Mouse (Mus musculus) MEL (cell line): ENCODE measurements at regions not wholly inside any gene's neighbourhood (a gene's known extent, or its start where the extent isn't known, plus 50 kb on each side); places are given as distances from the start of the nearest gene placed in this dataset.

Source experiments
- DNase-seq: peaks from one replicate; pipeline ENCODE4 v3.0.0; 2011; ENCODE audit warnings: low read depth, low spot score
- H3K27ac ChIP-seq: 2 replicates; pipeline ENCODE4 v1.5.1; 2012; ENCODE audit warnings: low read depth, mild to moderate bottlenecking, control low read depth, low read length, moderate library complexity; ENCODE audit not compliant: control insufficient read depth
- H3K27me3 ChIP-seq, 2 experiments: fragments of 150-350 bp in 1 of 2; sonication (generic) in 1 of 2; 2 replicates each; pipeline ENCODE4 v1.6.1; 2012; ENCODE audit warnings: low read length in 2 of 2, mild to moderate bottlenecking in 2 of 2, improper control_type of control experiment in 1 of 2, moderate library complexity in 1 of 2; ENCODE audit not compliant: insufficient read depth in 2 of 2, control insufficient read depth in 1 of 2
- H3K36me3 ChIP-seq, 2 experiments: 2 replicates each; pipeline ENCODE4 v1.6.1; 2012 to 2014; ENCODE audit warnings: low read length in 2 of 2, improper control_type of control experiment in 1 of 2, inconsistent platforms in 1 of 2, mild to moderate bottlenecking in 1 of 2; ENCODE audit not compliant: insufficient read depth in 2 of 2, control insufficient read depth in 1 of 2
- H3K4me1 ChIP-seq, 2 experiments: fragments of 150-350 bp in 1 of 2; sonication (generic) in 1 of 2; 2 replicates each; pipeline ENCODE4 v1.6.1; 2012; ENCODE audit warnings: low read length in 2 of 2, improper control_type of control experiment in 1 of 2, mild to moderate bottlenecking in 1 of 2; ENCODE audit not compliant: insufficient read depth in 2 of 2, control insufficient read depth in 1 of 2
- H3K4me3 ChIP-seq, 2 experiments: fragments of 150-350 bp in 1 of 2; sonication (generic) in 1 of 2; 2 replicates each; pipeline ENCODE4 v1.5.1; 2012; ENCODE audit warnings: low read depth in 2 of 2, low read length in 2 of 2, mild to moderate bottlenecking in 2 of 2, moderate library complexity in 2 of 2, control low read depth in 1 of 2, improper control_type of control experiment in 1 of 2; ENCODE audit not compliant: control insufficient read depth in 1 of 2, insufficient read depth in 1 of 2
- H3K79me2 ChIP-seq: 2 replicates; pipeline ENCODE4 v1.6.1; 2012; ENCODE audit warnings: mild to moderate bottlenecking, low read length, moderate library complexity; ENCODE audit not compliant: control insufficient read depth, poor library complexity, insufficient read depth
- H3K9ac ChIP-seq: 2 replicates; pipeline ENCODE4 v1.6.1; 2012; ENCODE audit warnings: low read depth, mild to moderate bottlenecking, control low read depth, low read length, moderate library complexity; ENCODE audit not compliant: control insufficient read depth, poor library complexity, severe bottlenecking
- H3K9me3 ChIP-seq: fragments of 150-350 bp; sonication (generic); replicated peaks from 2 replicates; pipeline ENCODE4 v1.6.1; 2012; ENCODE audit warnings: mild to moderate bottlenecking, low read length, improper control_type of control experiment, moderate library complexity; ENCODE audit not compliant: insufficient read depth
- BHLHE40 ChIP-seq: IDR thresholded peaks from 2 replicates; pipeline ENCODE4 v1.6.1; 2012; ENCODE audit warnings: low read depth, mild to moderate bottlenecking, inconsistent platforms, low read length, improper control_type of control experiment, borderline replicate concordance
- CHD1 ChIP-seq: IDR thresholded peaks from 2 replicates; pipeline ENCODE4 v1.6.1; 2012; ENCODE audit warnings: low read depth, mild to moderate bottlenecking, inconsistent platforms, low read length, improper control_type of control experiment
- CTCF ChIP-seq, 3 experiments: IDR thresholded peaks in 2 of 3; conservative IDR thresholded peaks in 1 of 3; 2 replicates each; pipeline ENCODE4 v1.5.1; 2011 to 2012; ENCODE audit warnings: low read length in 3 of 3, low read depth in 2 of 3, mild to moderate bottlenecking in 2 of 3, improper control_type of control experiment in 1 of 3, inconsistent platforms in 1 of 3, mixed read lengths in 1 of 3, moderate library complexity in 1 of 3; ENCODE audit not compliant: control insufficient read depth in 1 of 3, insufficient read depth in 1 of 3, poor library complexity in 1 of 3, severe bottlenecking in 1 of 3
- E2F4 ChIP-seq: IDR thresholded peaks from 2 replicates; pipeline ENCODE4 v1.6.1; 2011; ENCODE audit warnings: low read depth, low read length, improper control_type of control experiment, borderline replicate concordance
- ELF1 ChIP-seq: IDR thresholded peaks from 2 replicates; pipeline ENCODE4 v1.6.1; 2014; ENCODE audit warnings: low read depth, mild to moderate bottlenecking, inconsistent platforms, low read length, improper control_type of control experiment, moderate library complexity
- EP300 ChIP-seq, 2 experiments: IDR thresholded peaks; 2 replicates each; pipeline ENCODE4 v1.6.1; 2011; ENCODE audit warnings: improper control_type of control experiment in 2 of 2, low read length in 2 of 2, low read depth in 1 of 2, mild to moderate bottlenecking in 1 of 2
- ETS1 ChIP-seq: IDR thresholded peaks from 2 replicates; pipeline ENCODE4 v1.6.1; 2012; ENCODE audit warnings: low read depth, mild to moderate bottlenecking, inconsistent platforms, low read length, improper control_type of control experiment, moderate library complexity
- GABPA ChIP-seq: IDR thresholded peaks from 2 replicates; pipeline ENCODE4 v1.6.1; 2012; ENCODE audit warnings: low read depth, mild to moderate bottlenecking, inconsistent platforms, low read length, improper control_type of control experiment, moderate library complexity
- HCFC1 ChIP-seq: IDR thresholded peaks from 2 replicates; pipeline ENCODE4 v1.6.1; 2012; ENCODE audit warnings: low read depth, mild to moderate bottlenecking, inconsistent platforms, low read length, improper control_type of control experiment, moderate library complexity
- JUND ChIP-seq: IDR thresholded peaks from 2 replicates; pipeline ENCODE4 v1.6.1; 2011; ENCODE audit warnings: low read depth, mild to moderate bottlenecking, improper control_type of control experiment, low read length
- MAX ChIP-seq: IDR thresholded peaks from 2 replicates; pipeline ENCODE4 v1.6.1; 2011; ENCODE audit warnings: low read length, improper control_type of control experiment
- MAZ ChIP-seq: IDR thresholded peaks from 2 replicates; pipeline ENCODE4 v1.6.1; 2012; ENCODE audit warnings: low read depth, mild to moderate bottlenecking, inconsistent platforms, low read length, improper control_type of control experiment
- MEF2A ChIP-seq: IDR thresholded peaks from 2 replicates; pipeline ENCODE4 v1.6.1; 2014; ENCODE audit warnings: low read depth, mild to moderate bottlenecking, inconsistent platforms, low read length, improper control_type of control experiment; ENCODE audit not compliant: poor library complexity, insufficient replicate concordance, severe bottlenecking; ENCODE audit errors: extremely low read depth
- MXI1 ChIP-seq: IDR thresholded peaks from 2 replicates; pipeline ENCODE4 v1.6.1; 2011; ENCODE audit warnings: mild to moderate bottlenecking, low read depth, low read length, improper control_type of control experiment
- MYC ChIP-seq: IDR thresholded peaks from 2 replicates; pipeline ENCODE4 v1.6.1; 2011; ENCODE audit warnings: low read depth, mild to moderate bottlenecking, low read length, improper control_type of control experiment, moderate library complexity
- NELFE ChIP-seq: IDR thresholded peaks from 2 replicates; pipeline ENCODE4 v1.6.1; 2011; ENCODE audit warnings: low read depth, low read length, improper control_type of control experiment
- NRF1 ChIP-seq: IDR thresholded peaks from 2 replicates; pipeline ENCODE4 v1.6.1; 2014; ENCODE audit warnings: low read depth, mild to moderate bottlenecking, inconsistent platforms, low read length, improper control_type of control experiment, moderate library complexity; ENCODE audit not compliant: poor library complexity, insufficient read depth, severe bottlenecking
- POLR2A ChIP-seq, 2 experiments: IDR thresholded peaks; 2 replicates each; pipeline ENCODE4 v1.6.1; 2011 to 2012; ENCODE audit warnings: low read length in 2 of 2, mild to moderate bottlenecking in 2 of 2, control low read depth in 1 of 2, improper control_type of control experiment in 1 of 2, low read depth in 1 of 2, moderate library complexity in 1 of 2; ENCODE audit not compliant: control insufficient read depth in 1 of 2, insufficient read depth in 1 of 2, poor library complexity in 1 of 2
- POLR2AphosphoS2 ChIP-seq: IDR thresholded peaks from 2 replicates; pipeline ENCODE4 v1.6.1; 2011; ENCODE audit warnings: low read length, improper control_type of control experiment
- POLR2AphosphoS5 ChIP-seq: IDR thresholded peaks from 2 replicates; pipeline ENCODE4 v1.6.1; 2012; ENCODE audit warnings: low read depth, borderline replicate concordance, mild to moderate bottlenecking, inconsistent platforms, low read length, moderate library complexity, mixed read lengths
- RCOR1 ChIP-seq: IDR thresholded peaks from 2 replicates; pipeline ENCODE4 v1.6.1; 2012; ENCODE audit warnings: low read depth, mild to moderate bottlenecking, inconsistent platforms, low read length, improper control_type of control experiment
- SMC3 ChIP-seq: IDR thresholded peaks from 2 replicates; pipeline ENCODE4 v1.6.1; 2011; ENCODE audit warnings: low read depth, low read length, improper control_type of control experiment
- TBP ChIP-seq: IDR thresholded peaks from 2 replicates; pipeline ENCODE4 v1.8.0; 2011; ENCODE audit warnings: low read depth, low read length, improper control_type of control experiment
- ZC3H11A ChIP-seq: IDR thresholded peaks from 2 replicates; pipeline ENCODE4 v1.6.1; 2012; ENCODE audit warnings: low read depth, mild to moderate bottlenecking, inconsistent platforms, low read length, improper control_type of control experiment
- ZNF384 ChIP-seq: IDR thresholded peaks from 2 replicates; pipeline ENCODE4 v1.6.1; 2012; ENCODE audit warnings: low read depth, mild to moderate bottlenecking, inconsistent platforms, low read length, improper control_type of control experiment

GRCm38 (mm10) chr13:44024612-44025011, 240.0 kb downstream of the Cd83 start:
- DNase-seq = no peak
- H3K4me3 ChIP-seq = no peak overlapping the region
- no peak overlapping the region for H3K9ac ChIP-seq
- H3K27me3 ChIP-seq = no peaks in the 10 kb centered on the region
- TF ChIP-seq BHLHE40 (no peak), HCFC1 (no peak), MYC (no peak), MEF2A (no peak), TBP (no peak), CHD1 (no peak), MAZ (no peak), NELFE (no peak), MAX (no peak)
- TF ChIP-seq, all 39 proteins: peak for 0
- Histone ChIP-seq H3K27ac (no peak overlapping the region), H3K36me3 (no peaks in the 10 kb centered on the region), H3K4me1 (no peaks in the 10 kb centered on the region), H3K9me3 (no peaks in the 10 kb centered on the region), H3K79me2 (no peaks in the 10 kb centered on the region)

GRCm38 (mm10) chr13:44026321-44027255, 242.0 kb downstream of the Cd83 start:
- TF ChIP-seq CTCF (IDR thresholded peaks at IDR 0.05 in 2 of 3, conservative IDR thresholded peaks at IDR 0.05 in 1 of 3; ENCODE audit: control insufficient read depth in 1 of 3, insufficient read depth in 1 of 3, low read depth in 2 of 3, low read length in 3 of 3, poor library complexity in 1 of 3, severe bottlenecking in 1 of 3) (no peak), ZNF384 (no peak), EP300 (IDR thresholded peaks at IDR 0.05; ENCODE audit: low read depth in 1 of 2, low read length in 2 of 2) (no peak), ZC3H11A (no peak), E2F4 (no peak), POLR2A (IDR thresholded peaks at IDR 0.05; ENCODE audit: control insufficient read depth in 1 of 2, insufficient read depth in 1 of 2, low read depth in 1 of 2, low read length in 2 of 2, poor library complexity in 1 of 2) (no peak), RCOR1 (no peak), POLR2AphosphoS5 (no peak), POLR2AphosphoS2 (no peak), MXI1 (no peak), GABPA (no peak), NRF1 (no peak), ETS1 (no peak), MYC (no peak), ELF1 (no peak), SMC3 (no peak), JUND (no peak), MEF2A (no peak)
- Histone ChIP-seq H3K27ac (no peak overlapping the region), H3K9ac (no peak overlapping the region), H3K4me3 (no peak overlapping the region), H3K36me3 (no peaks in the 10 kb centered on the region), H3K9me3 (no peaks in the 10 kb centered on the region), H3K27me3 (no peaks in the 10 kb centered on the region), H3K4me1 (no peaks in the 10 kb centered on the region), H3K79me2 (no peaks in the 10 kb centered on the region)
- no peak for DNase-seq
